Mouse (Mus musculus): Measurements from ENCODE around the gene Mrpl10.

GRCm38 (mm10) chr11:97052219-97052646 lies 10.9 kb downstream of the Mrpl10 start:
- TF ChIP-seq CTCF (IDR thresholded peaks at IDR 0.05), result no peak
- no peak for TF ChIP-seq EP300 (IDR thresholded peaks at IDR 0.05)

Measured in lung, postnatal 0 days (tissue).